Mouse (Mus musculus) embryonic facial prominence, embryonic 14.5 days (tissue): ENCODE results near the gene Klrg1. TPM values are rescaled to one million over a fixed set of nuclear protein-coding genes. Genes with fewer than 3 reads are reported as not detected.

Source experiments
- ATAC-seq: fragments of 200-750 bp; cut with Nextera tagmentation; 2 replicates; pipeline ENCODE4 v1.8.0; 2017; ENCODE audit warnings: low read depth, moderate number of reproducible peaks, moderate TSS enrichment
- DNase-seq: peaks from one replicate; pipeline ENCODE4 v3.0.0-alpha.2; 2015; ENCODE audit warnings: low spot score
- H3K27ac ChIP-seq: fragments of 300-500 bp; sonication (generic); replicated peaks from 2 replicates; pipeline ENCODE4 v1.5.1; 2014; ENCODE audit warnings: low read depth, mild to moderate bottlenecking, low read length, moderate library complexity
- H3K27me3 ChIP-seq: fragments of 300-500 bp; sonication (generic); replicated peaks from 2 replicates; pipeline ENCODE4 v1.6.1; 2014; ENCODE audit warnings: low read length; ENCODE audit not compliant: control insufficient read depth, insufficient read depth
- H3K36me3 ChIP-seq: fragments of 300-500 bp; sonication (generic); 2 replicates; pipeline ENCODE4 v1.6.1; 2014; ENCODE audit warnings: low read length, mixed read lengths; ENCODE audit not compliant: control insufficient read depth, insufficient read depth
- H3K4me1 ChIP-seq: fragments of 300-500 bp; sonication (generic); 2 replicates; pipeline ENCODE4 v1.6.1; 2014; ENCODE audit warnings: antibody characterized with exemption, low read length; ENCODE audit not compliant: control insufficient read depth, insufficient read depth
- H3K4me2 ChIP-seq: fragments of 300-500 bp; sonication (generic); 2 replicates; pipeline ENCODE4 v1.6.1; 2014; ENCODE audit warnings: low read depth, mild to moderate bottlenecking, low read length, moderate library complexity, mixed read lengths
- H3K4me3 ChIP-seq: fragments of 300-500 bp; sonication (generic); 2 replicates; pipeline ENCODE4 v1.5.1; 2014; ENCODE audit warnings: low read depth, mild to moderate bottlenecking, low read length
- H3K9ac ChIP-seq: fragments of 300-500 bp; sonication (generic); 2 replicates; pipeline ENCODE4 v1.6.1; 2014; ENCODE audit warnings: low read depth, mild to moderate bottlenecking, low read length, moderate library complexity, mixed read lengths
- H3K9me3 ChIP-seq: fragments of 300-500 bp; sonication (generic); 2 replicates; pipeline ENCODE4 v1.6.1; 2016; ENCODE audit warnings: low read length; ENCODE audit not compliant: control insufficient read depth
- WGBS: fragments of 180-500 bp; shearing (Covaris S2); extraction: QIAGEN DNeasy Blood & Tissue Kit; methylation state at CpG from one replicate; pipeline ENCODE4 v1.1.7; 2014; 5-methylcytosine and 5-hydroxymethylcytosine counted together
- polyA plus RNA-seq: library from polyadenylated mRNA; unstranded; fragments of >200 nt; fragmentation: Nextera tagmentation; extraction: Ambion mirVana; gene quantifications from 2 replicates; pipeline ENCODE4 v1.2.1, GENCODE M21; 2014

Gene Klrg1
- 0.14 and 0.19 TPM in 2 replicates for polyA plus RNA-seq

DNA sequence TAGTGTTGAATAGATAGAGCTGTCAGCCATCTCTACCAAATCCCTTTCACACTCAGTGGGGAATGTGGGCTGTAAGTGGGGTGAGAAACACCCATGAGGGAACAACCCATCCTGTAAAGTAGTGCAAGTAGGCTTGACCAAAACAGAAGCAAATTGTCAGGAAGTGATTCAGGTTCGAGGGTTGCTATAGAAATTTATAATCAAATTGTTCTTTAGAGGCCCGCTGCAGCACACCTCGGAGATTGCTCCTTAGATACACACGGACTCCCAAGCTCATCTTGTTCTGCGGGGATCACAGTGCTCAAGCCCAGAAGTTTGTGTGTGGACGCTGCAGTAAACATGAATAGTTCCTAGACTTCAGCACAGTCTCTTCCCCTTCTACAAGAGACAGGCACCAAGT, at the start of gene Klrg1:
Gene Klrg1 (minus strand): TSS at position 101 of the 400 bp plus-strand sequence.
- 71% methylated on average over 6 of the region's 6 CpGs for WGBS
- no peak for ATAC-seq

DNA sequence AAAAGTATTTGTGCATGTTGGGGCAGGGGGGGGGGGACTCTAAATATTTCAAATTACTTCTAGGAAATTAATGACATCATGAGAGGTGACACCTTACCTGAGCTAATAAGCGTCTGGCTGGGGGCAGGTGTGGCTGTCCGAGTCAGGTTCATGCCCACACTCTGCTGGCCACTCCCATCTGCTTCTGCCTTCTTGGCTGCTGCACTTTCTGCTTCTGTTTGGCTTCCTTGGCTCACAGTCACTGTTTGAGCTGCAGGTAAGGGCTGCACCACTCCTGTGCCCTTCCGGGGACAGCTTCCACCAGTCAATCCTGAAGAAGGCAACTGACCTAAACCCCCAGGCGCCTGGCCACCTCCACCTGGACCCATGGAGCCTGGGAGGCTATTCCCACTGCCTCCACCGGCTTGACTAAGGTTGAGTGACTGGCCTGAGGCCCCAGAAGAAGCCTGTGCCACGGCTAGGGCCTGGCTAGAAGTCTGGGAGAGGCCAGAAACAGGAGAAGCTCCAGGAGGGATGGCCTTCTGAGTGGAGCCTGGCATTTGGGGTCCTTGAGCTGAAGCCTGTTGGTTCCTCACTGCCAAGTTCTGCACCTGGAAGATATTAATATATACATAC, 42.8 kb upstream of the Klrg1 start:
- peaks cover 83% of the 10 kb centered on the region for H3K36me3 ChIP-seq

More for the DNA sequence above, at the start of gene Klrg1:
- H3K9ac ChIP-seq: no peak within 1 kb of the TSS
- H3K27me3 ChIP-seq: no peaks in the 10 kb centered on the region
- no peak within 1 kb of the TSS for H3K4me3 ChIP-seq
- H3K9me3 ChIP-seq: no peaks in the 10 kb centered on the region
- H3K36me3 ChIP-seq: no peaks in the 10 kb centered on the region
- no peak within 1 kb of the TSS for H3K4me2 ChIP-seq
- no peaks in the 10 kb centered on the region for H3K4me1 ChIP-seq
- DNase-seq: no peak
- H3K27ac ChIP-seq: no peak within 1 kb of the TSS

DNA sequence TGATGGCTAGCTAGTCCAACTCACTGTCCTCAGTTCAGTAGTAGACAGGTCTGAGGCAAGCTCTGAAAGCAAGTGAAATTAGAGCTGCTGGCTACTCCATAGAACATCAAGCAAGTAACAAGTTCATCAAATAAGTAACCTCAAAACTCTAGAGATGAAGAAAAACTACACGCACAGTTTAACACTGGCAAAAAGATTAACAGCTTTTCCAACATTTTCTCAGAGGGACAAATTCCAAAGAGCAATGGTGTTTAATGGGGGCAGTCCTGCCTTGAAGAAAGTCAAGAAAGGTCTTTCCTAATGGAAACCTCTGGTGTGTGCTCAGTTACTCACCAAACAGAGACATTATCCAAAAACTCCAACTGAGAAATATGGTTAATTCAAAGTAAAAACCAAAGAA, 36.0 kb upstream of the Klrg1 start:
- Histone ChIP-seq H3K4me1 (no peaks in the 10 kb centered on the region), H3K9me3 (no peaks in the 10 kb centered on the region), H3K27me3 (no peaks in the 10 kb centered on the region), H3K36me3 (peaks cover 97% of the 10 kb centered on the region), H3K4me3 (no peak overlapping the region), H3K4me2 (no peak overlapping the region), H3K9ac (no peak overlapping the region), H3K27ac (no peak overlapping the region)
- DNase-seq (no peak), ATAC-seq (no peak)
- 89% methylated on average over 1 of the region's 1 CpGs for WGBS

More for the DNA sequence above, 42.8 kb upstream of the Klrg1 start:
- H3K4me3 ChIP-seq: no peak overlapping the region
- no peaks in the 10 kb centered on the region for H3K9me3 ChIP-seq
- H3K4me1 ChIP-seq: no peaks in the 10 kb centered on the region
- no peak overlapping the region for H3K4me2 ChIP-seq
- no peak overlapping the region for H3K9ac ChIP-seq
- no peaks in the 10 kb centered on the region for H3K27me3 ChIP-seq
- 91% methylated on average over 6 of the region's 6 CpGs for WGBS
- DNase-seq (no peak), ATAC-seq (no peak)
- no peak overlapping the region for H3K27ac ChIP-seq

DNA sequence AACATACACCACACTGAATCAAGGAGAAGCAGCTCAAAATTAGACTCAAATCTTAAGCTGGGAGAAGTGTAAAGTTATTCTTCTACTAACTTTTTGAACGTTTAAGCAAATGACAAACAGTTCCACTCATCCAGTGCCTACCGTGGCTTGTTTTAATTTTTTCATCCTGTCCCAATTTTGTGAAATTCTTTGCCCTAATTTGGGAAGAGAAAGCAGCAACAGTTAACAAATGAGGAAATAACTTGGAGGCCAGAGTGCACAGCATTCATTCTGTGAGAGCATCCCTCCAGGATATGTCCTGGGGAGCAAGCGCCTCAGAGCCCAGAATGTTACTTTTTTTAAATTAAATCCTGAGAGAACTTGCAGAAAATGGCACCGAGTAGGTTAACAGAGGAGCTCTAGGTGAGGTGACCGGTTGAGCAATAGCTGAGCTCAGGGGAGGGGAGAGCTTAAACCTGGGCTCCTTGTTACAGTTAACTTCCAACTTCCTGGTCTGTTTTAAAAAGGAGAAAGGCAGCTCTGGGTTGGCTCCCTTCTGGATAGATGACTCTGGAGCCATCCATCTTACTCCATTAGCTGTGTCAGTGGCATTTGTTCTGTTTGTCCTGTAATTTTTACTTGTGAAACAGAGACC, 27.6 kb upstream of the Klrg1 start:
- ATAC-seq: no peak
- H3K4me2 ChIP-seq: peak overlapping the region; percentile 70
- peak overlapping the region; percentile 76 for H3K4me3 ChIP-seq
- H3K36me3 ChIP-seq: peaks cover 24% of the 10 kb centered on the region
- no peak for DNase-seq
- 53% methylated on average over 5 of the region's 5 CpGs for WGBS
- no peaks in the 10 kb centered on the region for H3K27me3 ChIP-seq
- H3K9ac ChIP-seq: peak overlapping the region; percentile 87
- no peak overlapping the region for H3K27ac ChIP-seq
- H3K9me3 ChIP-seq: no peaks in the 10 kb centered on the region
- peaks cover 10% of the 10 kb centered on the region for H3K4me1 ChIP-seq

DNA sequence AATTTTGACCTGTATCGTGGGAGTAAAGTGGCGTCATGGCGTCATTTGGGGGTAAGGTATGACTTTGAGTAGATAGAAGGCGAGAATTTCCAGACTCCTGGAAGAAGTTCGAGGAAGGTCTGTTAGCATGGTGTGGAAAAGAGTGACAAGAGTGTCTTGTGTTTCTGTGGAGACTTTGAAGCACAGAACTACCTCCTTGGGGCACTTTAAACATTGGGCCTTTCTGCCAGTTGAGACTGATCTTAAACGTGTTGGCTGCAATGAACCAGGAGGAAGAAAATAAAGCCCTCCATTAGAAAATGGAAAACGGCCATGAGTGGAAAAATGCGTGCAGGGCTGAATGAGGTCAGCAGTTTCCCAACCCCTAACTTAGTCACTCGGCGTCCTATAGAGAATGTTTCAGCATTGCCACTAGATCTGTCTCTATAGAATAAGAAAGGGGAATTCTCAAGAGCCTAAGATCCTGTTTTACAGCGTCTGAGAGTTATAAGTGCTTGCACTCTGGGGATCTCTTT, 26.8 kb upstream of the Klrg1 start:
- ATAC-seq: no peak
- 6% methylated on average over 11 of the region's 11 CpGs for WGBS
- Histone ChIP-seq H3K9ac (peak overlapping the region; percentile 87), H3K27ac (peak overlapping the region; percentile 78), H3K9me3 (no peaks in the 10 kb centered on the region), H3K4me1 (peaks cover 10% of the 10 kb centered on the region), H3K4me2 (peak overlapping the region; percentile 70), H3K4me3 (peak overlapping the region; percentile 76), H3K27me3 (no peaks in the 10 kb centered on the region), H3K36me3 (peaks cover 16% of the 10 kb centered on the region)
- no peak for DNase-seq

DNA sequence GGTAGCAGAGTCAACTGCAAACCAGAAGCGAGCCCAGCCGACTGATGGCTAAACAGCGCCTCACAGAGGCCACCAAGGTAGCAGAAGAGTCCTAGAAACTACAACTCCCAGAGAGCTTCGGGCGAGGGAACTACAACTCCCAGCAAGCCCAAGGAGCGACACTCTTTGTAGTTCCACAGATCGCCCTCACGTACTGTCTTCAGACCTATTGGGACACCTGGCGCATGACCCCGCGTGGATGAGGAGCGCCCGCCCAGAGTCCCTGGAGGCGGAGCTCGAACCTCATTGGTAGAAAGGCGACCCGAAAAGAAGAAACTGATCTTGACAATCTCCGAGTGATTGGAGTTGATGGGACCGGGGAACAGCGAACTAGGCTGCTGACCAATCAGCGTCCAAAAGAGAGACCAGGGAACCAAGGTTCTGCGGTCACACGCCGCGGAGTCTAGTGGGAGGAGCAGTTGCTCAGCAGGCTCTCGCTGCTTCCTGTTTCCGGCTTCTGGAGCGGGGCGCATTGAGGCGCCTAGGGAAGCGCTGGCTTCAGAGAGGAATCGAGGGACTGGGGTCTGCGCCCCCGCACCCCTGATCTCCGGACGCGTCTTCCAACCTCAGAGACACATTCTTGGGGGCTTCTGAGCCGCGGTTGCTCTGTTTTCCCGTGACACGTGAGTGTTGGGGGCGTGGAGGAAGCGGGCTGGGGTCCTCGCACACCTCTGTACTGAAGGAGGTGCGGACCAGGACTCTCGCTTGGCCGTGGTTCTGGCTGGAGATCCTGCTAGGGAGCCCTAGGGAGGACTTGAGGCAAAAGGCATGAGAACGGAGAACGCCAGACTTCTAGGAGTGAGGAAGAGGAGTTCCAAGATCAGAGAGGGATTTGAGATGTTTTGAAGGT, 26.1 kb upstream of the Klrg1 start, which contains the start of gene M6pr:
Gene M6pr (plus strand): TSS at position 216 of the 889 bp plus-strand sequence.
- ATAC-seq (peak; percentile 99), DNase-seq (peak; percentile 99)
- Histone ChIP-seq H3K36me3 (peaks cover 9% of the 10 kb centered on the region), H3K27ac (peak within 1 kb of the TSS; percentile 78), H3K4me3 (peak within 1 kb of the TSS; percentile 76), H3K4me2 (peak within 1 kb of the TSS; percentile 70), H3K9ac (peak within 1 kb of the TSS; percentile 87), H3K27me3 (no peaks in the 10 kb centered on the region), H3K9me3 (no peaks in the 10 kb centered on the region), H3K4me1 (peaks cover 10% of the 10 kb centered on the region)
- under 1% methylated on average over 41 of the region's 49 CpGs for WGBS

DNA sequence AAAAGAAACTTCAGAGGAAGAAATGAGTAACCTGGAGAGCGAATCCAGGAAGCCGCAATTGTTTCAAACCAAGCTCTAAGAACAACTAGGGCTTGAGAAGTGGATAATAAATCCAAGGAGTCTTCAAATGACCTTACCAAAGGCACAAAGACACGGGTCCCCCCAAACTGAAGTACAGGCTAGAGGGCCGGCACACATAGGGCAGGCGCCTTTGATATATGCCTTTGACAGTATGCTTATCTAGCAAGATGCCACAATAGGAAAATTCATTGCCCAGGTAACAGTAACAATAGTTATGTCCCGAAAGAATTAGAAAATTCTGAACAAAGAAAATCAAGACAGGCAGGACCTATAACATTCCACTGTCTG, 25.4 kb upstream of the Klrg1 start:
- H3K9ac ChIP-seq: peak overlapping the region; percentile 19; the same call in 1 of the 2 replicates
- peak overlapping the region; percentile 29 for H3K4me2 ChIP-seq
- peak; percentile 1; the same call in 1 of the 2 replicates for ATAC-seq
- H3K4me3 ChIP-seq: peak overlapping the region; percentile 76
- H3K27me3 ChIP-seq: no peaks in the 10 kb centered on the region
- peak overlapping the region; percentile 46; the same call in 1 of the 2 replicates for H3K27ac ChIP-seq
- H3K9me3 ChIP-seq: no peaks in the 10 kb centered on the region
- DNase-seq: no peak
- 66% methylated on average over 6 of the region's 6 CpGs for WGBS
- H3K4me1 ChIP-seq: peaks cover 10% of the 10 kb centered on the region
- peaks cover 3% of the 10 kb centered on the region; the same call in 1 of the 2 replicates for H3K36me3 ChIP-seq

DNA sequence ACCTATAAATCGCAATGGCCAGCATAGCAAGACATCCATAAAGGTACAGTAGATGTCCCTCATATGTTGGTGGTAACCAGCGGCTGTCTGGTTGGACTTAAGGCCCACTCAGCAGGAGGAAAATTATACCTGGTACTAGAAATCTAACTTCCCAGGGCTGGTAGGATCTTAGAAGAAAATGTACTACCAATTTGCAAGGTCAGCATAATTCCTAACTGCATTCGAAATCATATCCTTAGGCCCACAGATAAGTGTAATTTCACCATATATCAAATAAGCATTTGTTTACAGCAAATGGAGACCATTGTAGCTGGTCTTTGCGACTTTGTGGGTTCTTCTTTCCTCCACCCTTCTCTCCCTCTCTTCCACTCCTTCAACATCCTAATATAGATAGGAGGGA, 24.0 kb upstream of the Klrg1 start:
- Histone ChIP-seq H3K4me1 (peaks cover 10% of the 10 kb centered on the region), H3K4me2 (no peak overlapping the region), H3K9ac (no peak overlapping the region), H3K4me3 (no peak overlapping the region), H3K27me3 (no peaks in the 10 kb centered on the region), H3K9me3 (no peaks in the 10 kb centered on the region), H3K27ac (no peak overlapping the region), H3K36me3 (no peaks in the 10 kb centered on the region)
- 89% methylated on average over 4 of the region's 4 CpGs for WGBS
- DNase-seq (no peak), ATAC-seq (no peak)
